Mouse (Mus musculus) hindbrain, embryonic 11.5 days (tissue): ENCODE results near the gene Znhit3. TPM values are rescaled to one million over a fixed set of nuclear protein-coding genes. Genes with fewer than 3 reads are reported as not detected.

Source experiments
- ATAC-seq: fragments of 200-750 bp; cut with Nextera tagmentation; 2 replicates; pipeline ENCODE4 v1.8.0; 2017; ENCODE audit warnings: mild to moderate bottlenecking, moderate TSS enrichment, moderate library complexity; ENCODE audit not compliant: low FRiP score
- DNase-seq: peaks from one replicate; pipeline ENCODE4 v3.0.0-alpha.2; 2015; ENCODE audit warnings: low spot score
- H3K27ac ChIP-seq: fragments of 300-500 bp; sonication (generic); 2 replicates; pipeline ENCODE4 v1.5.1; 2014; ENCODE audit warnings: mild to moderate bottlenecking, low read depth, low read length
- H3K27me3 ChIP-seq: fragments of 300-500 bp; sonication (generic); 2 replicates; pipeline ENCODE4 v1.6.1; 2014; ENCODE audit warnings: mild to moderate bottlenecking, low read length, moderate library complexity, mixed read lengths; ENCODE audit not compliant: control insufficient read depth, insufficient read depth
- H3K36me3 ChIP-seq: fragments of 300-500 bp; sonication (generic); 2 replicates; pipeline ENCODE4 v1.6.1; 2014; ENCODE audit warnings: mild to moderate bottlenecking, low read length, moderate library complexity, mixed read lengths; ENCODE audit not compliant: control insufficient read depth, insufficient read depth
- H3K4me1 ChIP-seq: fragments of 300-500 bp; sonication (generic); replicated peaks from 2 replicates; pipeline ENCODE4 v1.6.1; 2014; ENCODE audit warnings: low read length, mixed read lengths; ENCODE audit not compliant: control insufficient read depth, insufficient read depth
- H3K4me2 ChIP-seq: fragments of 300-500 bp; sonication (generic); replicated peaks from 2 replicates; pipeline ENCODE4 v1.6.1; 2014; ENCODE audit warnings: mild to moderate bottlenecking, low read depth, low read length
- H3K4me3 ChIP-seq: fragments of 300-500 bp; sonication (generic); 2 replicates; pipeline ENCODE4 v1.5.1; 2014; ENCODE audit warnings: low read depth, low read length
- H3K9ac ChIP-seq: fragments of 300-500 bp; sonication (generic); 2 replicates; pipeline ENCODE4 v1.6.1; 2014; ENCODE audit warnings: low read depth, low read length
- H3K9me3 ChIP-seq: fragments of 300-500 bp; sonication (generic); 2 replicates; pipeline ENCODE4 v1.6.1; 2016; ENCODE audit warnings: low read length; ENCODE audit not compliant: control insufficient read depth
- WGBS: fragments of 180-500 bp; shearing (Covaris S2); extraction: QIAGEN DNeasy Blood & Tissue Kit; methylation state at CpG from one replicate; pipeline ENCODE4 v1.1.7; 2014; 5-methylcytosine and 5-hydroxymethylcytosine counted together
- polyA plus RNA-seq: library from polyadenylated mRNA; unstranded; fragments of >200 nt; fragmentation: Nextera tagmentation; extraction: Ambion mirVana; gene quantifications from 2 replicates; pipeline ENCODE4 v1.2.1, GENCODE M21; 2014

Gene Znhit3
- polyA plus RNA-seq, 1 experiment from 2014 or later: 68.5 TPM

GRCm38 (mm10) chr11:84957591-84958270, 41.6 kb upstream of the Znhit3 start, which contains the start of gene Car4:
TSS of gene Car4 (plus strand) at chr11:84957786.
- under 1% methylated on average over 48 of the region's 49 CpGs for WGBS
- ATAC-seq (no peak), DNase-seq (peak; percentile 50)
- Histone ChIP-seq H3K27ac (no peak within 1 kb of the TSS), H3K4me3 (peak within 1 kb of the TSS; percentile 32), H3K9me3 (no peaks in the 10 kb centered on the region), H3K27me3 (peaks cover 26% of the 10 kb centered on the region), H3K4me2 (peak within 1 kb of the TSS; percentile 53), H3K9ac (0 out of 2 replicates have a peak within 1 kb of the TSS, but pooled peaks have one; percentile 15), H3K4me1 (peaks cover 7% of the 10 kb centered on the region; the same call in 1 of the 2 replicates), H3K36me3 (no peaks in the 10 kb centered on the region)

- H3K4me1 ChIP-seq: peaks cover 7% of the 10 kb centered on the region; the same call in 1 of the 2 replicates
- 9% methylated on average over 15 of the region's 15 CpGs for WGBS
- no peaks in the 10 kb centered on the region for H3K9me3 ChIP-seq
- ATAC-seq: no peak
- DNase-seq: no peak
- H3K36me3 ChIP-seq: no peaks in the 10 kb centered on the region
- H3K4me3 ChIP-seq: peak overlapping the region; percentile 32
- H3K9ac ChIP-seq: no peak overlapping the region
- H3K4me2 ChIP-seq: peak overlapping the region; percentile 53; the same call in 1 of the 2 replicates
- peaks cover 26% of the 10 kb centered on the region for H3K27me3 ChIP-seq
- no peak overlapping the region for H3K27ac ChIP-seq
These were observed 41.0 kb upstream of the Znhit3 start for GRCm38 (mm10) chr11:84957171-84957570.

- no peak overlapping the region for H3K9ac ChIP-seq
- WGBS: 33% methylated on average over 5 of the region's 5 CpGs
- DNase-seq: no peak
- no peak overlapping the region for H3K27ac ChIP-seq
- H3K27me3 ChIP-seq: peaks cover 26% of the 10 kb centered on the region
- ATAC-seq: no peak
- no peaks in the 10 kb centered on the region for H3K9me3 ChIP-seq
- H3K4me1 ChIP-seq: peaks cover 7% of the 10 kb centered on the region; the same call in 1 of the 2 replicates
- H3K4me3 ChIP-seq: no peak overlapping the region
- H3K4me2 ChIP-seq: no peak overlapping the region
- H3K36me3 ChIP-seq: no peaks in the 10 kb centered on the region
These were observed 40.2 kb upstream of the Znhit3 start for GRCm38 (mm10) chr11:84956400-84956799.

DNA sequence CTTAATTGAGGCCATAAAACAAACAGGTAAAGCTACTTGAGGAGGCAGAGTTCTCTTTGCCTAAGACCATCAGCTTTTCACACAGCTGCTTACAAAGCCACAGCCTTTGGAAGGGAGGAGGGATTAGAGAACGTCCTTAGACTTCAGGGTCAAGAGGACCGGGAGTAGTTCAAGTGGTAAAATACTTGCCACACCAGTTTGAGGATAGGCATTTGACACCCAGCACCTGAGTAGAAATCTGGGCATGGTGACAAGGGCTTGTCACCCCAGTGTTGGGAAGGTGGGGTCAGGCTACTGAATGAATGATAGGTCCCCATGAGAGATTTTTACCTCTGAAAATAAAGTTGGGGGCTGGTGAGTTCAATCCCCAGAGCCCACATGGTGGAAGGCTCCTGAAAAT, 36.4 kb upstream of the Znhit3 start:
- H3K27me3 ChIP-seq: peaks cover 8% of the 10 kb centered on the region
- H3K9me3 ChIP-seq: no peaks in the 10 kb centered on the region
- ATAC-seq (no peak), DNase-seq (no peak)
- H3K4me2 ChIP-seq: no peak overlapping the region
- H3K27ac ChIP-seq: no peak overlapping the region
- no peaks in the 10 kb centered on the region for H3K4me1 ChIP-seq
- H3K4me3 ChIP-seq: no peak overlapping the region
- no peak overlapping the region for H3K9ac ChIP-seq
- 53% methylated on average over 2 of the region's 2 CpGs for WGBS
- H3K36me3 ChIP-seq: no peaks in the 10 kb centered on the region

- WGBS: 57% methylated on average over 3 of the region's 3 CpGs
- ATAC-seq (no peak), DNase-seq (no peak)
- H3K4me3 ChIP-seq: no peak overlapping the region
- H3K4me1 ChIP-seq: peaks cover 5% of the 10 kb centered on the region; the same call in 1 of the 2 replicates
- H3K27me3 ChIP-seq: no peaks in the 10 kb centered on the region
- H3K4me2 ChIP-seq: no peak overlapping the region
- H3K9ac ChIP-seq: no peak overlapping the region
- no peaks in the 10 kb centered on the region for H3K36me3 ChIP-seq
- H3K9me3 ChIP-seq: no peaks in the 10 kb centered on the region
- no peak overlapping the region for H3K27ac ChIP-seq
These were observed 32.4 kb upstream of the Znhit3 start for GRCm38 (mm10) chr11:84948526-84948925.

GRCm38 (mm10) chr11:84948114-84948513, 31.9 kb upstream of the Znhit3 start:
- DNase-seq (no peak), ATAC-seq (no peak)
- no peaks in the 10 kb centered on the region for H3K27me3 ChIP-seq
- no peak overlapping the region for H3K4me2 ChIP-seq
- H3K9ac ChIP-seq: no peak overlapping the region
- WGBS: 43% methylated on average over 3 of the region's 3 CpGs
- peaks cover 5% of the 10 kb centered on the region; the same call in 1 of the 2 replicates for H3K4me1 ChIP-seq
- H3K27ac ChIP-seq: no peak overlapping the region
- no peak overlapping the region for H3K4me3 ChIP-seq
- no peaks in the 10 kb centered on the region for H3K9me3 ChIP-seq
- no peaks in the 10 kb centered on the region for H3K36me3 ChIP-seq

GRCm38 (mm10) chr11:84947206-84947605, 31.0 kb upstream of the Znhit3 start:
- 70% methylated on average over 6 of the region's 6 CpGs for WGBS
- ATAC-seq: no peak
- Histone ChIP-seq H3K9me3 (no peaks in the 10 kb centered on the region), H3K9ac (no peak overlapping the region), H3K4me3 (no peak overlapping the region), H3K27ac (no peak overlapping the region), H3K36me3 (no peaks in the 10 kb centered on the region), H3K4me2 (no peak overlapping the region), H3K27me3 (no peaks in the 10 kb centered on the region), H3K4me1 (peaks cover 5% of the 10 kb centered on the region; the same call in 1 of the 2 replicates)
- no peak for DNase-seq

DNA sequence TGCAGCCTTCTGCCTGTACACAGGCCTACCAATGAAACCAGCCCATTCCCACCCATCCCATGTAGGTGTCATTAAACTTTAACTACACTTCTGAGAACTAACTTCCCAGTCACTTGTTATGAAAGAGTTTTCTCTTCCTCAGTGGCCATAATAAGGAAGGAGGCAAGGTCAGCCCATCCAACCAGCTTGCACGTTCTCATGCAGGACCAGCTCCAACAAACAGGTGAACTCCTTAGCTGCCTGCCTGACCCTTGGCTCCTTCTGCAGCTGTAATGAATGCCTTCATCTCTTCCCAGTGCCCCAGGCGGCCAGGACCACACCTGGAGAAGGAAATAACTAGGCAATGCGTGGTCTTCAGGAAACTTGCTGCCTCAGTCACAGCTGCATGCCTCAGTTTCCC, 29.7 kb upstream of the Znhit3 start:
- DNase-seq (no peak), ATAC-seq (no peak)
- 68% methylated on average over 3 of the region's 3 CpGs for WGBS
- Histone ChIP-seq H3K9me3 (no peaks in the 10 kb centered on the region), H3K4me1 (peaks cover 5% of the 10 kb centered on the region; the same call in 1 of the 2 replicates), H3K4me2 (no peak overlapping the region), H3K27me3 (no peaks in the 10 kb centered on the region), H3K9ac (no peak overlapping the region), H3K4me3 (no peak overlapping the region), H3K36me3 (no peaks in the 10 kb centered on the region), H3K27ac (no peak overlapping the region)
